Mouse (Mus musculus) heart, adult 11 months (tissue): ENCODE results near the gene Slc38a4.

Experiments
- DNase-seq: peaks from one replicate; pipeline ENCODE4 v3.0.0; 2022

Gene Slc38a4

DNA sequence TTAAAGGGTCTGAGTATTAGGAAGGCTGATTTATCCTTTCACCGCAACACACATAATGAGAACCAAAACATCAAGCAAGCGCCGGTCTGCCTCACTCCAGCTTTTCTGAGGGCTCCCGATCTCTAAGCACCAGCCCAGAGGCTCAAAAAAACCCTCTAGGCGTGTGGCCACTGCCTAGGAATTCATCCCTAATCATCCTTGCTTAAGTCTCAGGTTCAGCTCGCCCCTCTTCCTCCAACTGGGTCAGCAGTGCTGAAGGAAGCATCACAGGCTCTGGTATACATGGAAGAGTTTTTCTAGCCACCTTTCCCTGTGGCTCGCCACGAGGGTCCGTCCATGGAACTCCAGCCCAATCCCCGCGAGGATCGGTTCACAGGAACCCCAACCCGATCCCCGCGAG is 1.6 kb downstream of the Slc38a4 start:
- DNase-seq = peak; percentile 86

DNA sequence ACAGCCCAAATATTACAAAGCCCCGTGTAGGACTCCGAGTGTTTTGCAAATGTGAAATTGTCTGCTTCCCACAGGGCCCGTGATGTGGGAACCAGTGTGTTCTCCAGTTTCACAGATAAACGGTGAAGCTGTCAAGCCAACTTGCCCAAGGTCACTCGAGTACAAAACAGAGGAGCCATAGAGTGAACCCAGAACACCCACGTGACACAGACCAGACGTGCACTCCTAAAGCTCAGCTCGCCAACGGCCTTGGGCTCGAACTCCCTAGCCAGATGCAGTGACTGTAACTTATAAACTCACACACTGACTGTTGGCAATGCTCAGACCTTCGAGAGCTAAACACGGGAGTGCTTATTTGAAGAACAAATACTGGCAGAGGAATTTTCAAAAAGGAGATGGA is 5.3 kb downstream of the Slc38a4 start:
- no peak for DNase-seq

DNA sequence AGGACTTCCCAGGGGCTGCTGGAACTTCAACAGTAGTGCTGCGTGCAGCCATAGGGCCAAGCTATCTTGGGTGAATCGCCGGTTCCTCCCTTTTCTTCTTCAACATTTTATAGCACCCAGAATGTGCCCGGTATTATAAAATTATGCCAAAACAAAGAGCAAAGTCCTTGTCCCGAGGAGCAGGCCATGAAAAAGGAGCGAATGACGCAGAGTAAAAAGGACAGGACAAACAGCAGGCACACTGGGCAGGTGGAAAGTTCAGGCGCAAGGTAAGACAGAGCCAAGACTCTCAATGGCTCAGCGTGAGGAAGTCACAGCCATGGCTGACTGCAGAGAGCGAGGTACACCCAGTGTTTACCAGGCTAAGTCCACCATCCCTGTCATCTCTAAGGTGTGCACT is 5.7 kb downstream of the Slc38a4 start:
- peak; percentile 83 for DNase-seq

DNA sequence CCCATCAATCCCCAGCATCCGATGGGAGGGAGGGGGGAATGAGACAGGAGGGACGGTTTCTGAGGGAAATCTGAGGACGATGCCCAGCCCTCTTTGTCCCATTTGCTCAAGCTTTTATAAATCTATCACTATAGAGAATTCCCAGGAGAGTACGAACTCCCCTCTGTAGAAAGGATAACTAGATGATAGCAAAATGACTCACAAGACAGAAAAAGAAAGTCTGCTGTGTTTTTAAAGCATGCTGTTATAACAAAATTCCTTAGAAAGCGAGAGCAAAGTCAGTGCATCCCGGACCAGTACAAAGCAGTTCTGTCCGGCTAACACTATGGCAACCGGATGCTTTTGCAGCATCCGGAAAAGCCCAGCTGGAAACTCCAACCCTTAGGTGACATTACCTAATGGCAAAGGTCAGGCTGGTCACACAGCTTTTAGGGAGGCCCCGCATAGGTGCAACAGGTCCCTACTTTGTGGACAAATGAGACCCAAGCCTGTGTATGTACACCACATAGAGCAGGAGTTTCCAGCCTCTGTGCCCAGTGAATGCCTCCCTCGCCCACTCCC is 6.4 kb downstream of the Slc38a4 start:
- no peak for DNase-seq

DNA sequence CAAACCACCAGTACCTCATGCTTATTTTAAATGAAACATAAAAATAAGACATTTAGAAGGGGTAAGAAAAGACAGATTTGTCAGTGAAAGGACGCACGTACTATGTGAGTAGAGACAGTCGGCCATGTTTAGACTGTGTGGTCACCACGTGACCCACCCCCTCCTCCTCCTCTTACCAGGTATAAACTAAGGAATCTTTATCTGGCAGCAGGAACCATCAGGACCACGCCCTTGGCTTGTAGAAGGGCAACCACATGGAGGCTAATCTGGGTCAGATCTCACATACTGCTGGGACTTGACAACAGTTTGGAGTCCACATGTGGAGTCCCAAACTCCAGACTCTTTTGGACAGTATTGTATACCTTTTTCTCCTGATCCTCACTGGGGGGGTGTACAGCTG is 7.5 kb downstream of the Slc38a4 start:
- peak; percentile 61 for DNase-seq

- peak; percentile 24 for DNase-seq
These were observed 11.8 kb downstream of the Slc38a4 start for GRCm38 (mm10) chr15:97043921-97044320.

DNA sequence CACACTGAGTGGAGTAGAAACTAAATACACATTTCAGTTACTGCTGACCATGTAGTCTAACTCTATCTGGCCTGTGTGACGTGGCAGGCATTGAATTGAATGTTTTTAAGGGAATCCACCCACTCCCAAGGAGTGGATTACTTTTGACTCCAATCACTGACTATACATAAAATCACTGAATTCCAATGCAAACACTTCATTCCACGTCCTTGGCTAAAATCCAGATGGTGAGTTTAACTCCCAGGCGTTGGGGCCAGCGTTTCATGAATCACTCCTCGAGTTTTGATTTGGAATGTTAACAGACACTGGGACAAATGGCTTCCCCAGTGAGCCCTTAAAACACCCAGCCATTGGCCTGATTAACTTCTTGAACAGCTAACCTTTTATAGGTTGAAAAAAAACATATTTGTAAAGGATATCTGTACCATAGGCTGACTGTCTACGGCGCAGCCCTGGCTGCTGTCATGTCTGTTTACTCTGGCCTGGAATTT is 13.7 kb downstream of the Slc38a4 start:
- peak; percentile 61 for DNase-seq

DNA sequence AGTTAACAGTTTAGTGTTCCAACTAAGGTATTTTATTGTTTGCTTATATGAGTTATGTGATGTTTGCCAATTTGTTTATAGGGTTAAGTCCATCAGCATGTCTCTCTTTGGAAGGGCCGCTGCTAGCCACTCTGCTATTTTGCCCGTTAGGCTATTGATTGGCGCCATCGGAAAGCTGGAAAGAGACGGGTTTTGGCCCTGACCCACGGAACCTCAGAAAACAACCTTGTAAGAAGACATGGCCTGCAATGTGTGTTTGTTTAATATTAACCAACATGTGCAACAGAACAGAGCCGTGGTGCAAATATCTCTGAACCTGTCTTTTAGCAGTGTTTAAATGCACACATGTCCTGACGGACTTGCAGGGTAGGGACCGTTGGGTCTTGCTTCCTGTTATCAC is 14.6 kb downstream of the Slc38a4 start:
- peak; percentile 58 for DNase-seq

GRCm38 (mm10) chr15:97037710-97038109 is 18.0 kb downstream of the Slc38a4 start:
- peak; percentile 46 for DNase-seq

GRCm38 (mm10) chr15:97035892-97036291 is 19.9 kb downstream of the Slc38a4 start:
- peak; percentile 33 for DNase-seq

DNA sequence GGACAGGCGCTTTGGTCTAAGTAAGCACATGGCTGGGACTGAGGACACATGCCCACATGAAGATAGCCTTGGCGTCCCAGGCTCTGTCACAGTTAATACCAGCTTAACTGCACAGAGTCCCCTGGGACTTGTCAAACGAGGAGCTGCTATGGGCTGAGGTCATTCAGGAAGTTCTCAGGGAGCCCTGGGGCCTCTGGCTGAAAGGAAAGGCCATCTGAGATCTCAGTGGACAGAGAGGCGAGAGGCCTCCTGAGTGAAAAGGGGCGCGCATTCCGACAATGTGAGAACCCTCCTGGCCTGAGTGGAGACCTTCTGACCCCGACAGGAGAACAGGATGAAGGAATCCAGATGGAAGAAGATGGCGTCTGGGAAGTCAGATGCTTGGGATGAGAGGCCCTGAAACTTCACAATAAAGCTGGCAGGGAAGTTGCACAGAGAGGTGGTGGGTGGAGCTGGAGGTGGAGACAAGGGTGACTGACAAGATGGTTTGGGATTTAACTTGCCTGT is 22.2 kb downstream of the Slc38a4 start:
- peak; percentile 91 for DNase-seq

- DNase-seq = peak; percentile 24
These were observed 23.9 kb downstream of the Slc38a4 start for GRCm38 (mm10) chr15:97031886-97032285.

GRCm38 (mm10) chr15:97030984-97031492 is 24.7 kb downstream of the Slc38a4 start:
- DNase-seq = peak; percentile 40

DNA sequence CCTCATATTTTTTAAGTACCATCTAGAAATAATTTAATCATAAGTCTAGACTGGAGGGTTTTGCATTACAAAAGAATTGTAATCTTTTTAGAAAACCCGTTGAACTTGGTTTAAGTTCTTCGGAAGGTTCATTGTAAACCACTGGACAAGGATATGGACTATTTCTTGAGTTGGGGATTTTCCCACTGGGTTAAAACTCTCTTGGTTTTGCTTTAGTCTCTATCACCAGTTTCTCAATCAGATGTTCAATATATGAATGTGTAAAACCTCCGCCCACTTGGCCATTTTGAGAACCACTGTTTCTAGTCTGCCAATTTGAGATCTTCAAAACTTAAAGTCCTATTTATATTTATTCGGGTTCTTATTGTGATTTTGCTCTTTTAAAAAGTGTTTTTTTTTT is 25.6 kb downstream of the Slc38a4 start:
- no peak for DNase-seq

GRCm38 (mm10) chr15:97029064-97029791 is 26.5 kb downstream of the Slc38a4 start:
- DNase-seq = peak; percentile 23

GRCm38 (mm10) chr15:97028651-97029050 is 27.1 kb downstream of the Slc38a4 start:
- DNase-seq = peak; percentile 75

DNA sequence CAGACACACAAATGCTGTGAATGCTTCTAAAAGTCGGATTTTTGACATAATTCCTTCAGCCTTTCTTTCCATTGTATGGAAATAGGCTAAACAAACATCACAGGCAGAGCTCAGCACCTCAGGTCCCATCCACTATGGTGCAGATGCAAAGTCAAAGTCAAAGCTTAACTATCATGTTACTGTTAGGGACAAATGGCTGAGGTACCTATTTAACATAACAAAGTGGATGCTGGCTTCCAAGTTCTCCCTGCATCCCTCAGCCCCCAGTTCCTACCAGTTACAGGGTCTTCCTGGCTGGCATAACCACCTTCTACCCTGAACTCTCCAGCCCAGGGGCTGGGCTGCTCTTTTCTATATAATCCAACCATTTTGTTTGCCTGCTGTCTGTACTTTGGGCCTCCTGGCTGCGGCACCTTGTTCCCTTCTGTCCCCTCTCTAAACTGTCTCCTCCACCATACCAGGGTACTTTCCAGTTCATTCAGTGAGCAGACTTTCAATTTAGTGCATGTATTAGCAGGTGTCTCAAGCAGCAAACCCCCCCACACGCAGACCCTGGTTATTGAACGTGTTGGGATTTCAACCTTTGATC is 27.6 kb downstream of the Slc38a4 start:
- peak; percentile 72 for DNase-seq

- peak; percentile 74 for DNase-seq
These were observed 29.1 kb downstream of the Slc38a4 start for GRCm38 (mm10) chr15:97026670-97027069.

DNA sequence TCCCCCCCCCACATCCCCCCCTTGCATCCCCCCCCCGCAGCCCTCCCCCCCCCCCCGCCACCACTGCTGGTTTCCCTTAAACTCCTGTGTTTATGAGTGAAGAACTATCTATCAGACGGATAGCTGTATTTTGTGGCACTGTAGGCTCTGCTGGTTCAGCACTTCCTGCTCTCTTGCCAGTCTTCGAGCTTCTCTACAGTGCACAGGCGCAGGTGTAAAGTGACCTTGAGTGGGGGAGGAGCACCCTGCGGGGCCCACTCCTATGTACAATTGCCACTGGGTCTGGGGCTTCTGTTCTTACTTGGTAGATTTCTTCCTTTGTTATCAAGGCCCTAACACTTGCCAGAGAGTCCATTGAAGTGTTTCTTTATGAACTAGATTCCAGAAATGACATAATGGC is 33.0 kb downstream of the Slc38a4 start:
- peak; percentile 11 for DNase-seq

DNA sequence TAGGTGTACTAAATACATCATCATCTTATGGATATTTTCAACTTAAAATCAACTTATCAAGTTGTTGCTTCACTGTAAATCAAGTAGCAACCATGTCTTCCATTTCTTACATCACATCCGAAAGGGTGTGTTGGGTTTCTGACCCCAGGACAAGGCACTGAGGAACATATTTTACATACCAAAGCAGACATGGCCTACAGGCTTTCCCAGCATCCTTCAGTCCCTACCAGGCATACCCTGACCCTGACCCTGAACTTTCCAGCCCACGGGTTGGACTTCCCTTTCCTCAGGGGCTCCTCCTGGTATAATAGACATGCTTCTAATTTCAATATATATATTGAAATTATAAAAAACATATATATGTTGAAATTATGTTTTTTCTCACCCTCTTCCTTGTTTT is 33.5 kb downstream of the Slc38a4 start:
- DNase-seq = peak; percentile 72

GRCm38 (mm10) chr15:97020221-97020620 is 35.5 kb downstream of the Slc38a4 start:
- DNase-seq = no peak

GRCm38 (mm10) chr15:97019323-97019722 is 36.4 kb downstream of the Slc38a4 start:
- DNase-seq = peak; percentile 57

- DNase-seq = peak; percentile 64
These were observed 38.6 kb downstream of the Slc38a4 start for GRCm38 (mm10) chr15:97017195-97017594.
